Mouse (Mus musculus): ENCODE results near the gene Dhx30. TPM values are rescaled to one million over a fixed set of nuclear protein-coding genes. Genes with fewer than 3 reads are reported as not detected.

Gene Dhx30
- polyA plus RNA-seq, 1 experiment from 2014 or later: 228 TPM

- H3K27ac ChIP-seq (replicated peaks): no peak overlapping the region
- H3K4me3 ChIP-seq: no peak overlapping the region
- 86% methylated on average over 8 of the region's 8 CpGs for WGBS
- no peak overlapping the region for H3K9ac ChIP-seq (replicated peaks)
- no peak overlapping the region for H3K4me2 ChIP-seq (replicated peaks)
- no peaks in the 10 kb centered on the region for H3K4me1 ChIP-seq
- ATAC-seq (ENCODE audit: low FRiP score, low read depth): no peak
- no peaks in the 10 kb centered on the region for H3K27me3 ChIP-seq
- peaks cover 46% of the 10 kb centered on the region for H3K36me3 ChIP-seq
- H3K9me3 ChIP-seq: no peaks in the 10 kb centered on the region
Measured at GRCm38 (mm10) chr9:110037895-110038294, 79.7 kb downstream of the Dhx30 start.

GRCm38 (mm10) chr9:110035091-110035490, 82.5 kb downstream of the Dhx30 start:
- 88% methylated on average over 4 of the region's 4 CpGs for WGBS
- Histone ChIP-seq H3K36me3 (peaks cover 44% of the 10 kb centered on the region), H3K4me3 (no peak overlapping the region), H3K4me1 (no peaks in the 10 kb centered on the region), H3K27me3 (no peaks in the 10 kb centered on the region), H3K9ac (replicated peaks) (no peak overlapping the region), H3K9me3 (no peaks in the 10 kb centered on the region), H3K4me2 (replicated peaks) (no peak overlapping the region), H3K27ac (replicated peaks) (no peak overlapping the region)
- no peak for ATAC-seq (ENCODE audit: low FRiP score, low read depth)

Other genes starting within 250 kb of the Dhx30 start
- gene Cdc25a, start 242.3 kb downstream of the Dhx30 start, polyA plus RNA-seq (2016; fragmentation: Nextera tagmentation; extraction: Ambion mirVana): 41.6 and 41.7 TPM in 2 replicates
- 109 and 117 TPM in 2 replicates for gene Map4, start 186.4 kb downstream of the Dhx30 start, polyA plus RNA-seq (2016; fragmentation: Nextera tagmentation; extraction: Ambion mirVana)
- 208 and 215 TPM in 2 replicates for gene Smarcc1, start 122 bp downstream of the Dhx30 start, polyA plus RNA-seq (2016; fragmentation: Nextera tagmentation; extraction: Ambion mirVana)
- gene Cspg5, start 126.0 kb upstream of the Dhx30 start, polyA plus RNA-seq (2016; fragmentation: Nextera tagmentation; extraction: Ambion mirVana): 25.3 and 31.3 TPM in 2 replicates
- 34.8 and 38.7 TPM in 2 replicates for gene Elp6, start 187.3 kb upstream of the Dhx30 start, polyA plus RNA-seq (2016; fragmentation: Nextera tagmentation; extraction: Ambion mirVana)
- 39.3 and 44.2 TPM in 2 replicates for gene Scap, start 215.5 kb upstream of the Dhx30 start, polyA plus RNA-seq (2016; fragmentation: Nextera tagmentation; extraction: Ambion mirVana)

Measured in midbrain, embryonic 12.5 days (tissue).